Mouse (Mus musculus) ovary, postnatal 36 days (tissue): ENCODE measurements around the gene Ptprg.
A peak's percentile ranks its signal among the peaks of the same experiment; 100 is the strongest.

ENCODE experiments used
- DNase-seq: peaks from one replicate; pipeline ENCODE4 v3.0.0; 2022; ENCODE audit warnings: low spot score, mixed read lengths

Ptprg gene

GRCm38 (mm10) chr14:11565283-11565682, 12.0 kb downstream of the Ptprg start:
- DNase-seq = no peak

- DNase-seq = no peak
Measured at GRCm38 (mm10) chr14:11569734-11570133, 16.4 kb downstream of the Ptprg start.

GRCm38 (mm10) chr14:11571766-11572394, 18.5 kb downstream of the Ptprg start:
- no peak for DNase-seq

GRCm38 (mm10) chr14:11572395-11572784, 19.1 kb downstream of the Ptprg start:
- no peak for DNase-seq

GRCm38 (mm10) chr14:11573710-11574109, 20.4 kb downstream of the Ptprg start:
- no peak for DNase-seq

- DNase-seq = no peak
Measured at GRCm38 (mm10) chr14:11577276-11577909, 24.1 kb downstream of the Ptprg start.

GRCm38 (mm10) chr14:11577910-11578309, 24.6 kb downstream of the Ptprg start:
- DNase-seq = no peak

- DNase-seq = peak; percentile 29
Measured at GRCm38 (mm10) chr14:11578492-11578967, 25.2 kb downstream of the Ptprg start.

GRCm38 (mm10) chr14:11579950-11580349, 26.6 kb downstream of the Ptprg start:
- DNase-seq = no peak

- DNase-seq = no peak
Measured at GRCm38 (mm10) chr14:11584263-11584662, 30.9 kb downstream of the Ptprg start.

- DNase-seq = no peak
Measured at GRCm38 (mm10) chr14:11584929-11585633, 31.7 kb downstream of the Ptprg start.

GRCm38 (mm10) chr14:11590387-11590786, 37.1 kb downstream of the Ptprg start:
- no peak for DNase-seq

GRCm38 (mm10) chr14:11592650-11593049, 39.3 kb downstream of the Ptprg start:
- no peak for DNase-seq

- no peak for DNase-seq
Measured at GRCm38 (mm10) chr14:11594336-11594735, 41.0 kb downstream of the Ptprg start.

- no peak for DNase-seq
Measured at GRCm38 (mm10) chr14:11604133-11604865, 51.0 kb downstream of the Ptprg start.

- no peak for DNase-seq
Measured at GRCm38 (mm10) chr14:11608366-11608765, 55.0 kb downstream of the Ptprg start.

GRCm38 (mm10) chr14:11609857-11610582, 56.7 kb downstream of the Ptprg start:
- DNase-seq = no peak

- DNase-seq = no peak
Measured at GRCm38 (mm10) chr14:11612426-11612825, 59.1 kb downstream of the Ptprg start.

GRCm38 (mm10) chr14:11613146-11613545, 59.8 kb downstream of the Ptprg start:
- no peak for DNase-seq

- no peak for DNase-seq
Measured at GRCm38 (mm10) chr14:11615697-11616096, 62.4 kb downstream of the Ptprg start.

- DNase-seq = peak; percentile 30
Measured at GRCm38 (mm10) chr14:11617362-11617761, 64.0 kb downstream of the Ptprg start.
